Mouse (Mus musculus): ENCODE data around the gene Sinhcaf. TPM values are rescaled to one million over a fixed set of nuclear protein-coding genes. Genes with fewer than 3 reads are reported as not detected.

Sinhcaf gene
- polyA plus RNA-seq, 1 experiment from 2014 or later: 102 TPM

Other genes starting within 250 kb of the Sinhcaf start
- gene Ipo8, start 115.0 kb downstream of the Sinhcaf start, polyA plus RNA-seq (2014; fragmentation: Nextera tagmentation; extraction: Ambion mirVana): 21.6 and 22.1 TPM in 2 replicates
- gene Caprin2, start 50.2 kb downstream of the Sinhcaf start, polyA plus RNA-seq (2014; fragmentation: Nextera tagmentation; extraction: Ambion mirVana): 7.9 and 10.3 TPM in 2 replicates
- 11.0 and 11.3 TPM in 2 replicates for gene Dennd5b, start 155.2 kb upstream of the Sinhcaf start, polyA plus RNA-seq (2014; fragmentation: Nextera tagmentation; extraction: Ambion mirVana)
- not detected in 2 replicates for gene Gm10203, start 183.7 kb upstream of the Sinhcaf start, polyA plus RNA-seq (2014; fragmentation: Nextera tagmentation; extraction: Ambion mirVana)
- gene Etfbkmt, start 193.4 kb upstream of the Sinhcaf start, polyA plus RNA-seq (2014; fragmentation: Nextera tagmentation; extraction: Ambion mirVana): 14.2 and 14.9 TPM in 2 replicates
- gene Amn1, start 242.2 kb upstream of the Sinhcaf start, polyA plus RNA-seq (2014; fragmentation: Nextera tagmentation; extraction: Ambion mirVana): 12.8 and 14.4 TPM in 2 replicates